In genomic region chr4:101601758-101602157, GRCm38 (mm10) we compare ENCODE assay signal across 8 mouse cellular contexts. TPM values are rescaled to one million over a fixed set of nuclear protein-coding genes. Genes with fewer than 3 reads are reported as not detected.
DNase-seq lines count a peak whose midpoint lies in the region; ATAC-seq lines count a peak whose summit lies in the region.

No protein-coding gene starts in this region.

- peak; percentile 48; the same call in 1 of the 2 replicates for ATAC-seq in granulocyte monocyte progenitor cell, adult 5-6 weeks (replicated peaks; ENCODE audit: poor library complexity, severe bottlenecking)
- ATAC-seq in frontal cortex, adult (ENCODE audit: low TSS enrichment): no peak

- intact Hi-C loops in heart, postnatal 10 days (cut with DNase I): no loop called here
- intact Hi-C loops in heart, postnatal 36 days (cut with DNase I): no loop called here

- peak; percentile 4 to 5 for DNase-seq in heart, postnatal 10 days
- DNase-seq in heart, postnatal 36 days: no peak
- DNase-seq in right cerebral cortex, postnatal 4 days: peak; percentile 16
- no peak for DNase-seq in right cerebral cortex, postnatal 14 days
- peak; percentile 67 for DNase-seq in thymus, postnatal 4 days
- no peak for DNase-seq in adrenal gland, adult 8-10 months

RNA-seq across cellular contexts. Expression of gene Leprot, which starts 45.8 kb away (rescaled TPM):
- 10 to 100 TPM; 48.3 to 53.3 TPM for total RNA-seq in heart, postnatal 10 days (2021)
- 10 to 100 TPM; 30.0 to 30.1 TPM for total RNA-seq in heart, postnatal 36 days (2021)
- total RNA-seq in granulocyte monocyte progenitor cell, adult 5-6 weeks (2014; fragmentation: Nextera tagmentation): 31.4 and 46.0 TPM in 2 replicates
- total RNA-seq in granulocyte monocyte progenitor cell, adult 5-6 weeks (2017): 45.3 and 45.7 TPM in 2 replicates
- 10 to 100 TPM; 61.4 to 92.7 (median 75.5) TPM for total RNA-seq in adrenal gland, adult 8-10 months (2022)

Comparison
In these comparisons a context has a peak if more than half of its experiments do, and no peak if none do; other contexts are left out.
1. DNase-seq: peak in heart, postnatal 10 days (2 of 2), right cerebral cortex, postnatal 4 days (single experiment) and thymus, postnatal 4 days (single experiment); none in heart, postnatal 36 days (0 of 2), right cerebral cortex, postnatal 14 days (single experiment) and adrenal gland, adult 8-10 months (single experiment).